Mouse (Mus musculus) stomach, postnatal 0 days (tissue): Measurements from ENCODE around the gene Atcay. TPM values are rescaled to one million over a fixed set of nuclear protein-coding genes. Genes with fewer than 3 reads are reported as not detected.

ENCODE experiments used
- ATAC-seq: fragments of 200-750 bp; cut with Nextera tagmentation; 2 replicates; pipeline ENCODE4 v1.8.0; 2017; ENCODE audit not compliant: low FRiP score, low TSS enrichment
- DNase-seq: peaks from one replicate; pipeline ENCODE4 v3.0.0-alpha.2; 2016; ENCODE audit warnings: low spot score
- H3K27ac ChIP-seq: fragments of 300-500 bp; sonication (generic); replicated peaks from 2 replicates; pipeline ENCODE4 v1.5.1; 2014; ENCODE audit warnings: mild to moderate bottlenecking, control low read depth
- H3K27me3 ChIP-seq: fragments of 300-500 bp; sonication (generic); 2 replicates; pipeline ENCODE4 v1.6.1; 2014; ENCODE audit warnings: low read length; ENCODE audit not compliant: control insufficient read depth, insufficient read depth
- H3K36me3 ChIP-seq: fragments of 300-500 bp; sonication (generic); 2 replicates; pipeline ENCODE4 v1.6.1; 2014; ENCODE audit warnings: low read length, mixed read lengths; ENCODE audit not compliant: control insufficient read depth, insufficient read depth
- H3K4me1 ChIP-seq: fragments of 300-500 bp; sonication (generic); replicated peaks from 2 replicates; pipeline ENCODE4 v1.6.1; 2014; ENCODE audit warnings: antibody characterized with exemption; ENCODE audit not compliant: control insufficient read depth, insufficient read depth
- H3K4me2 ChIP-seq: fragments of 300-500 bp; sonication (generic); replicated peaks from 2 replicates; pipeline ENCODE4 v1.6.1; 2014; ENCODE audit warnings: low read depth, mild to moderate bottlenecking, control low read depth, moderate library complexity
- H3K4me3 ChIP-seq: fragments of 300-500 bp; sonication (generic); 2 replicates; pipeline ENCODE4 v1.5.1; 2014; ENCODE audit warnings: low read depth, low read length, control low read depth
- H3K9ac ChIP-seq: fragments of 300-500 bp; sonication (generic); 2 replicates; pipeline ENCODE4 v1.6.1; 2014; ENCODE audit warnings: mild to moderate bottlenecking, low read length, control low read depth, mixed read lengths
- H3K9me3 ChIP-seq: fragments of 300-500 bp; sonication (generic); 2 replicates; pipeline ENCODE4 v1.6.1; 2016; ENCODE audit warnings: low read length; ENCODE audit not compliant: control insufficient read depth
- CTCF ChIP-seq: IDR thresholded peaks from 2 replicates; pipeline ENCODE4 v1.5.1; 2016; ENCODE audit warnings: antibody characterized with exemption, low read depth, mild to moderate bottlenecking, moderate library complexity
- EP300 ChIP-seq: optimal IDR thresholded peaks from 2 replicates; pipeline ENCODE3; 2016; ENCODE audit warnings: antibody characterized with exemption
- WGBS: fragments of 180-500 bp; shearing (Covaris S2); extraction: QIAGEN DNeasy Blood & Tissue Kit; methylation state at CpG from one replicate; pipeline ENCODE4 v1.1.7; 2014; 5-methylcytosine and 5-hydroxymethylcytosine counted together
- polyA plus RNA-seq: library from polyadenylated mRNA; unstranded; fragments of >200 nt; fragmentation: Nextera tagmentation; extraction: Ambion mirVana; gene quantifications from 2 replicates; pipeline ENCODE4 v1.2.1, GENCODE M21; 2015

Atcay gene
- polyA plus RNA-seq, 1 experiment from 2014 or later, result 0.91 TPM

- ATAC-seq (no peak), DNase-seq (no peak)
- 70% methylated on average over 2 of the region's 2 CpGs for WGBS
- Histone ChIP-seq H3K9me3 (no peaks in the 10 kb centered on the region), H3K4me2 (no peak overlapping the region), H3K4me1 (no peaks in the 10 kb centered on the region), H3K36me3 (no peaks in the 10 kb centered on the region), H3K27me3 (no peaks in the 10 kb centered on the region), H3K9ac (no peak overlapping the region), H3K4me3 (no peak overlapping the region), H3K27ac (no peak overlapping the region)
- TF ChIP-seq EP300, result no peak
- TF ChIP-seq CTCF, result no peak
Measured at GRCm38 (mm10) chr10:81238618-81239017, 8.0 kb upstream of the Atcay start.

- Histone ChIP-seq H3K4me3 (no peak overlapping the region), H3K27me3 (no peaks in the 10 kb centered on the region), H3K4me1 (no peaks in the 10 kb centered on the region), H3K36me3 (no peaks in the 10 kb centered on the region), H3K4me2 (no peak overlapping the region), H3K9me3 (no peaks in the 10 kb centered on the region), H3K9ac (no peak overlapping the region), H3K27ac (no peak overlapping the region)
- DNase-seq, result no peak
- ATAC-seq, result no peak
- 86% methylated on average over 12 of the region's 12 CpGs for WGBS
- TF ChIP-seq EP300, result no peak
- TF ChIP-seq CTCF, result no peak
Measured at GRCm38 (mm10) chr10:81236471-81237268, 6.0 kb upstream of the Atcay start.

DNA sequence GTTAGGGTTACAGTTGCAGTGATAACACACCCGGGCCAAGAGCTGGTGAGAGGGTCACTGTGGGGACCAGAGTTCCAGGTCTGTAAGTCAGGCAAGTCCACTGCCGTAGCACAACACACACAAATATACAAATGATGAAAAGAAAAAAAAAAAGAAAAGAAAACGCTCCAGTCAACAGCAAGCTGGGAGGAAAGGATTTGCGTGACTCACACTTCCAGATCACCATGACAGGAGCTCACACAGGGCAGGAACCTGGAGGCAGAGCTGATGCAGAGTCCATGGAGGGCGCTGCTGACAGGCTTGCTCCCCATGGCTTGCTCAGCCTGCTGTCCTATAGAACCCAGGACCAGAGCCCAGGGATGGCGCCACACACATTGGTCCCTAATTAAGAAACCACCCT, 3.6 kb upstream of the Atcay start:
- Histone ChIP-seq H3K36me3 (no peaks in the 10 kb centered on the region), H3K4me2 (no peak overlapping the region), H3K9ac (no peak overlapping the region), H3K9me3 (no peaks in the 10 kb centered on the region), H3K27ac (no peak overlapping the region), H3K27me3 (peaks cover 3% of the 10 kb centered on the region; the same call in 1 of the 2 replicates), H3K4me3 (no peak overlapping the region), H3K4me1 (no peaks in the 10 kb centered on the region)
- TF ChIP-seq EP300, result no peak
- no peak for TF ChIP-seq CTCF
- no peak for ATAC-seq
- 61% methylated on average over 6 of the region's 6 CpGs for WGBS
- no peak for DNase-seq

GRCm38 (mm10) chr10:81233226-81233585, 2.6 kb upstream of the Atcay start:
- Histone ChIP-seq H3K9me3 (no peaks in the 10 kb centered on the region), H3K27ac (peak overlapping the region; percentile 81), H3K36me3 (no peaks in the 10 kb centered on the region), H3K9ac (peak overlapping the region; percentile 77), H3K4me1 (no peaks in the 10 kb centered on the region), H3K4me3 (peak overlapping the region; percentile 67), H3K4me2 (peak overlapping the region; percentile 67), H3K27me3 (peaks cover 3% of the 10 kb centered on the region; the same call in 1 of the 2 replicates)
- DNase-seq (no peak), ATAC-seq (no peak; the same call in 1 of the 2 replicates)
- TF ChIP-seq EP300, result no peak
- TF ChIP-seq CTCF, result no peak
- 4% methylated on average over 20 of the region's 28 CpGs for WGBS

DNA sequence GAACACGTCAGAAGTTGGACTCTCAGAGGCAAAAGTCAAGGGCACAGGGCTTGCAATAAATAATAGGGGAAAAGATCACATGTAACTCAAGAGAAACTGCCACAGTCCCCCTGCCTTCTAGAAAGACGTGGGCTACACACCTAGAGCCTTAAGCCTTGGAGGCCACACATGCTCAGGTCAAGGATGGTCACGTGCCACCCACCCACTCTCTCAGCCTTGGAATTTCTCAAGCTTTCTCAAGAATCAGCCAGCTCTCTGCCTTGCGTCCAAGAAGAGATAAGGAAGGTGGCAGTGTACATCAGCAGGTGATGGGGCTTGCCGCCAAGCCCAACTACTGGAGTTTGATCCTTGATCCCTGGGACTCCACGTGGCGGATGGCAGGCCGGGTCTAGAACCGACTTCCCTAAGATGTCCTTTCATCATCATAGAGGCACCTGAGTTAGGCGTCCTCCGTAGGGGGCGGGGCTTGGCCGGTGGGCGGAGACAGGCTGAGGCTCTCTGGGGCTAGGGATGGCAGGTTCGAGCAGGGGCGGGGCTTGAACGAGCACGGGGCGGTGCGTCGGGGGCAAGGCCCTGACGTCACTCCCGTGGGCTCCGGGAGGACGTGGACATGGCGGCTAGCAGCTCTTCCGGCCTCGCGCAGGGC, 2.1 kb upstream of the Atcay start, which contains the start of gene Zfr2:
Gene Zfr2 (plus strand): TSS at position 576 of the 646 bp plus-strand sequence.
- Histone ChIP-seq H3K4me3 (peak within 1 kb of the TSS; percentile 67), H3K4me2 (peak within 1 kb of the TSS; percentile 67), H3K36me3 (no peaks in the 10 kb centered on the region), H3K9ac (peak within 1 kb of the TSS; percentile 77), H3K27ac (peak within 1 kb of the TSS; percentile 81), H3K4me1 (no peaks in the 10 kb centered on the region), H3K27me3 (peaks cover 3% of the 10 kb centered on the region; the same call in 1 of the 2 replicates), H3K9me3 (no peaks in the 10 kb centered on the region)
- ATAC-seq (peak; percentile 92), DNase-seq (peak; percentile 98)
- WGBS, result 9% methylated on average over 19 of the region's 29 CpGs
- TF ChIP-seq CTCF (no peak), EP300 (no peak)

DNA sequence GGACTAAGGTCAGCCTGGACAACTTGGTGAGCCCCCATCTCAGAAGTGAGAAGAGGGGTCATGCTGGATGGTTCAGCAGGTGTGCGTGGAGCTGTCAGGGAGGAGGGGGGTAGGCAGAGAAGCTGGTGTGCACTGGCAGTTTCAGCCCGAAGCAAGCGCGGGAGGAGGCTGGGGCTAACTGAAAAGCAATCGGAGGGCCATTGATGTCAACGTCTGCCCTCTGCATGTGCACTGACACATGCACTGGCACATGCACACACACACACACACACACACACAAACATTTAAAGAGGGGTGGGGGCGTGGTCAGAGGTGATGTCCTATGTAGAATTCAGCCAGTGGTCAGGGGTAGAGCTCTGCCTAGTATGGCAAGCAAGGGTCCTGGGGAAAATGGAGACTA, 803 bp upstream of the Atcay start:
- ATAC-seq, result no peak
- H3K9me3 ChIP-seq, result no peaks in the 10 kb centered on the region
- no peak overlapping the region for H3K4me2 ChIP-seq
- H3K27ac ChIP-seq, result no peak overlapping the region
- DNase-seq, result no peak
- H3K27me3 ChIP-seq, result peaks cover 3% of the 10 kb centered on the region; the same call in 1 of the 2 replicates
- no peak overlapping the region for H3K9ac ChIP-seq
- TF ChIP-seq CTCF (no peak), EP300 (no peak)
- no peak overlapping the region for H3K4me3 ChIP-seq
- WGBS, result 48% methylated on average over 7 of the region's 7 CpGs
- no peaks in the 10 kb centered on the region for H3K36me3 ChIP-seq
- no peaks in the 10 kb centered on the region for H3K4me1 ChIP-seq
